Mouse (Mus musculus): ENCODE results near the gene Aamp. TPM values are rescaled to one million over a fixed set of nuclear protein-coding genes. Genes with fewer than 3 reads are reported as not detected.

Aamp gene
- polyA plus RNA-seq, 1 experiment = 201 TPM

DNA sequence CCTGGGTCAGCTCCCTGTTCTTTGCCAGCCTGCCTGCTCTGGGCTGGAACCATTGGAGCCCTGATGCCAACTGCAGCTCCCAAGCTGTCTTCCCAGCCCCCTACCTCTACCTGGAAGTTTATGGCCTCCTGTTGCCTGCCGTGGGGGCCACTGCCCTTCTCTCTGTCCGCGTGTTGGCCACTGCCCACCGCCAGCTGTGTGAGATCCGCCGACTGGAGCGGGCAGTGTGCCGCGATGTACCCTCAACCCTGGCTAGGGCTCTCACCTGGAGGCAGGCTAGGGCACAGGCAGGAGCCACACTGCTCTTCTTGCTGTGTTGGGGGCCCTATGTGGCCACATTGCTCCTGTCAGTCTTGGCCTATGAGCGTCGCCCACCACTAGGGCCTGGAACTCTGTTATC, 5.5 kb downstream of the Aamp start:
- no peak for TF ChIP-seq CTCF (IDR thresholded peaks at IDR 0.05; ENCODE audit: borderline replicate concordance, control insufficient read depth, extremely low read depth, insufficient read depth, low read length, poor library complexity)
- TF ChIP-seq POLR2A (IDR thresholded peaks at IDR 0.05; ENCODE audit: control insufficient read depth, extremely low read depth, insufficient read depth, low read length, poor library complexity) = no peak
- H3K4me1 ChIP-seq (replicated peaks; ENCODE audit: control insufficient read depth, insufficient read depth, low read length) = peaks cover 4% of the 10 kb centered on the region

DNA sequence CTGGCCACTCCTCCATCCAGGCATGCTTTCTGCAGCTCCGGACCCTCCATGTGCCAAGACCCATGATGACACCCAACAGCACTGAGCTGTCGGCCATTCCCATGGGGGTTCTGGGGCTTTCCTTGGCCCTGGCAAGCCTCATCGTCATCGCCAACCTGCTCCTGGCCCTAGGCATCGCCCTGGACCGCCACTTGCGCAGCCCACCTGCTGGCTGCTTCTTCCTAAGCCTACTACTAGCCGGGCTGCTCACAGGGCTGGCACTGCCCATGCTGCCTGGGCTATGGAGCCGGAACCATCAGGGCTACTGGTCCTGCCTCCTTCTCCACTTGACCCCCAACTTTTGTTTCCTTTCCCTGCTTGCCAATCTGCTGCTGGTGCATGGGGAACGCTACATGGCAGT, 6.0 kb downstream of the Aamp start, which contains the start of gene Gpbar1:
TSS of gene Gpbar1 (plus strand) at position 13 of the 400 bp plus-strand sequence.
- no peak for DNase-seq
- Histone ChIP-seq H3K36me3 (ENCODE audit: control insufficient read depth, insufficient read depth, low read length) (no peaks in the 10 kb centered on the region), H3K4me1 (replicated peaks; ENCODE audit: control insufficient read depth, insufficient read depth, low read length) (no peaks in the 10 kb centered on the region), H3K27ac (ENCODE audit: control insufficient read depth, insufficient read depth, low read length) (no peak within 1 kb of the TSS), H3K27me3 (ENCODE audit: control insufficient read depth, insufficient read depth, low read length) (no peaks in the 10 kb centered on the region), H3K4me3 (ENCODE audit: control insufficient read depth, insufficient read depth, low read length) (no peak within 1 kb of the TSS)
- WGBS = 94% methylated on average over 10 of the region's 10 CpGs
- TF ChIP-seq CTCF (IDR thresholded peaks at IDR 0.05; ENCODE audit: borderline replicate concordance, control insufficient read depth, extremely low read depth, insufficient read depth, low read length, poor library complexity) (no peak), POLR2A (IDR thresholded peaks at IDR 0.05; ENCODE audit: control insufficient read depth, extremely low read depth, insufficient read depth, low read length, poor library complexity) (no peak)

More for the DNA sequence above, 5.5 kb downstream of the Aamp start:
- no peak overlapping the region for H3K4me3 ChIP-seq (ENCODE audit: control insufficient read depth, insufficient read depth, low read length)
- over 99% methylated on average over 11 of the region's 11 CpGs for WGBS
- H3K36me3 ChIP-seq (ENCODE audit: control insufficient read depth, insufficient read depth, low read length) = no peaks in the 10 kb centered on the region
- no peak for DNase-seq
- H3K27me3 ChIP-seq (ENCODE audit: control insufficient read depth, insufficient read depth, low read length) = no peaks in the 10 kb centered on the region
- H3K27ac ChIP-seq (ENCODE audit: control insufficient read depth, insufficient read depth, low read length) = no peak overlapping the region

- Histone ChIP-seq H3K4me3 (ENCODE audit: control insufficient read depth, insufficient read depth, low read length) (no peak overlapping the region), H3K4me1 (replicated peaks; ENCODE audit: control insufficient read depth, insufficient read depth, low read length) (no peaks in the 10 kb centered on the region), H3K27me3 (ENCODE audit: control insufficient read depth, insufficient read depth, low read length) (no peaks in the 10 kb centered on the region), H3K27ac (ENCODE audit: control insufficient read depth, insufficient read depth, low read length) (no peak overlapping the region), H3K36me3 (ENCODE audit: control insufficient read depth, insufficient read depth, low read length) (no peaks in the 10 kb centered on the region)
- no peak for TF ChIP-seq POLR2A (IDR thresholded peaks at IDR 0.05; ENCODE audit: control insufficient read depth, extremely low read depth, insufficient read depth, low read length, poor library complexity)
- no peak for TF ChIP-seq CTCF (IDR thresholded peaks at IDR 0.05; ENCODE audit: borderline replicate concordance, control insufficient read depth, extremely low read depth, insufficient read depth, low read length, poor library complexity)
- WGBS = 60% methylated on average over 8 of the region's 8 CpGs
- no peak for DNase-seq
Measured at GRCm38 (mm10) chr1:74277883-74278537, 6.5 kb downstream of the Aamp start.

- TF ChIP-seq CTCF (IDR thresholded peaks at IDR 0.05; ENCODE audit: borderline replicate concordance, control insufficient read depth, extremely low read depth, insufficient read depth, low read length, poor library complexity) (no peak), POLR2A (IDR thresholded peaks at IDR 0.05; ENCODE audit: control insufficient read depth, extremely low read depth, insufficient read depth, low read length, poor library complexity) (no peak)
- H3K27me3 ChIP-seq (ENCODE audit: control insufficient read depth, insufficient read depth, low read length) = no peaks in the 10 kb centered on the region
- DNase-seq = no peak
- H3K27ac ChIP-seq (ENCODE audit: control insufficient read depth, insufficient read depth, low read length) = no peak overlapping the region
- no peak overlapping the region for H3K4me3 ChIP-seq (ENCODE audit: control insufficient read depth, insufficient read depth, low read length)
- 83% methylated on average over 6 of the region's 6 CpGs for WGBS
- no peaks in the 10 kb centered on the region for H3K4me1 ChIP-seq (replicated peaks; ENCODE audit: control insufficient read depth, insufficient read depth, low read length)
- H3K36me3 ChIP-seq (ENCODE audit: control insufficient read depth, insufficient read depth, low read length) = no peaks in the 10 kb centered on the region
Measured at GRCm38 (mm10) chr1:74277041-74277440, 7.5 kb downstream of the Aamp start.

DNA sequence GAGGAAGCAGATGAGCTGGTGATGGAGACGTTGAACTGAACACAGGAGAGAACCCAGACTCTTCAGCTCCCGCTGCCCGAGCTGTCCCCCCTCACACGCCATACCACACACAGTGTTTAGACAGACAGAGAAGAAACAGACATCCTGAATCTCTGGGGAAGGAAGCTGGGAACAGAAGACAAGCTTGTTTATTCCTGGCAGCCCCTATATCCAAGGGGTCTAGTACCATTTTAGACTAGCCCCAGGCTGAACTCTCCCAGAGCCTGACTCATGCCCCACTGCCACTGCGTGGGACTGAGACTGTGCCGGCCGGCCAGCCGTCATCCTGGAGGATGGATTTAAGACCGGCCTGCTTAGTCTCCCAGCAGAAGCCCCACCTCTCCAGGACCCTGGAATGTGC, 9.5 kb downstream of the Aamp start:
- Histone ChIP-seq H3K4me3 (ENCODE audit: control insufficient read depth, insufficient read depth, low read length) (no peak overlapping the region), H3K27ac (ENCODE audit: control insufficient read depth, insufficient read depth, low read length) (no peak overlapping the region), H3K27me3 (ENCODE audit: control insufficient read depth, insufficient read depth, low read length) (no peaks in the 10 kb centered on the region), H3K36me3 (ENCODE audit: control insufficient read depth, insufficient read depth, low read length) (no peaks in the 10 kb centered on the region), H3K4me1 (replicated peaks; ENCODE audit: control insufficient read depth, insufficient read depth, low read length) (no peaks in the 10 kb centered on the region)
- 48% methylated on average over 9 of the region's 9 CpGs for WGBS
- TF ChIP-seq POLR2A (IDR thresholded peaks at IDR 0.05; ENCODE audit: control insufficient read depth, extremely low read depth, insufficient read depth, low read length, poor library complexity) (no peak), CTCF (IDR thresholded peaks at IDR 0.05; ENCODE audit: borderline replicate concordance, control insufficient read depth, extremely low read depth, insufficient read depth, low read length, poor library complexity) (no peak)
- no peak for DNase-seq

- Histone ChIP-seq H3K27ac (ENCODE audit: control insufficient read depth, insufficient read depth, low read length) (no peak overlapping the region), H3K4me3 (ENCODE audit: control insufficient read depth, insufficient read depth, low read length) (no peak overlapping the region), H3K4me1 (replicated peaks; ENCODE audit: control insufficient read depth, insufficient read depth, low read length) (no peaks in the 10 kb centered on the region), H3K27me3 (ENCODE audit: control insufficient read depth, insufficient read depth, low read length) (no peaks in the 10 kb centered on the region), H3K36me3 (ENCODE audit: control insufficient read depth, insufficient read depth, low read length) (peaks cover 24% of the 10 kb centered on the region)
- no peak for TF ChIP-seq CTCF (IDR thresholded peaks at IDR 0.05; ENCODE audit: borderline replicate concordance, control insufficient read depth, extremely low read depth, insufficient read depth, low read length, poor library complexity)
- TF ChIP-seq POLR2A (IDR thresholded peaks at IDR 0.05; ENCODE audit: control insufficient read depth, extremely low read depth, insufficient read depth, low read length, poor library complexity) = no peak
- WGBS = 91% methylated on average over 4 of the region's 4 CpGs
- DNase-seq = no peak
Measured at GRCm38 (mm10) chr1:74271659-74272058, 12.9 kb downstream of the Aamp start.

All from thymus, adult 2 months (tissue).